In genomic region chr5:116421791-116422481, GRCm38 (mm10) we compare ENCODE assay signal across 9 mouse cellular contexts. TPM values are rescaled to one million over a fixed set of nuclear protein-coding genes. Genes with fewer than 3 reads are reported as not detected.
A peak's percentile ranks its signal among the peaks of the same experiment; 100 is the strongest.
DNase-seq lines count a peak whose midpoint lies in the region; ATAC-seq and TF ChIP-seq lines count a peak whose summit lies in the region.
"Had no signal": no experiment of that assay in that cellular context is flagged by ENCODE, and none has a peak within 500 bp of the region (broad histone marks: within the 10 kb centered on the region; RNA-seq: fewer than 3 reads in every experiment).

No protein-coding gene starts in this region.

- WGBS in heart, adult 2 months = 31% methylated on average over 22 of the region's 22 CpGs
- WGBS in heart, postnatal 0 days = 25% methylated on average over 22 of the region's 22 CpGs
- WGBS in lung, adult 2 months = 50% methylated on average over 22 of the region's 22 CpGs

- TF ChIP-seq EP300 in heart, adult 2 months (IDR thresholded peaks at IDR 0.05; ENCODE audit: insufficient read depth, low read depth, low read length) = peak; percentile 24; the same call in 1 of the 2 replicates
- TF ChIP-seq EP300 in heart, postnatal 0 days (IDR thresholded peaks at IDR 0.05; ENCODE audit: low read depth) = no peak

- peak overlapping the region; percentile 87 for H3K9ac ChIP-seq in heart, adult 2 months (ENCODE audit: low read depth, low read length)
- H3K9ac ChIP-seq in heart, postnatal 0 days (replicated peaks; ENCODE audit: low read depth, low read length) = peak overlapping the region; percentile 62

- no peak for TF ChIP-seq POLR2A in heart, adult 2 months (IDR thresholded peaks at IDR 0.05; ENCODE audit: insufficient read depth, low read depth, low read length)
- TF ChIP-seq POLR2A in lung, adult 2 months (IDR thresholded peaks at IDR 0.05; ENCODE audit: borderline replicate concordance, extremely low read depth, low read depth, low read length) = peak; percentile 47; the same call in 1 of the 2 replicates

- H3K79me2 ChIP-seq in heart, adult 2 months (replicated peaks; ENCODE audit: control insufficient read depth, insufficient read depth, low read length) = no peaks in the 10 kb centered on the region

- TF ChIP-seq CTCF in heart, adult 2 months (IDR thresholded peaks at IDR 0.05) = no peak
- no peak for TF ChIP-seq CTCF in heart, postnatal 0 days (IDR thresholded peaks at IDR 0.05; ENCODE audit: low read depth)
- no peak for TF ChIP-seq CTCF in lung, adult 2 months (IDR thresholded peaks at IDR 0.05; ENCODE audit: insufficient read depth, low read length)

- ATAC-seq in heart, postnatal 0 days (ENCODE audit: insufficient read depth, low read depth) = no peak

- no peaks in the 10 kb centered on the region for H3K4me1 ChIP-seq in heart, adult 2 months (ENCODE audit: control insufficient read depth, insufficient read depth, low read length)
- peaks cover 19% of the 10 kb centered on the region; the same call in 1 of the 2 replicates for H3K4me1 ChIP-seq in heart, postnatal 0 days (ENCODE audit: control insufficient read depth, insufficient read depth)
- peaks cover 9% of the 10 kb centered on the region for H3K4me1 ChIP-seq in lung, adult 2 months (ENCODE audit: control insufficient read depth, insufficient read depth, low read length)

- H3K4me2 ChIP-seq in heart, postnatal 0 days (ENCODE audit: low read depth, low read length) = peak overlapping the region; percentile 66

- intact Hi-C loops in heart, adult 2 months (cut with DNase I) = loop anchor here (2.0 kb wide), 2 partner anchors 21 to 29 kb away; no protein-coding TSS in a partner anchor
- intact Hi-C loops in heart, postnatal 25 days (cut with DNase I) = loop anchor here (2.0 kb wide), 1 partner anchor 21 kb away; no protein-coding TSS in a partner anchor

- H3K27ac ChIP-seq in heart, adult 2 months = peak overlapping the region; percentile 93
- H3K27ac ChIP-seq in heart, postnatal 0 days (ENCODE audit: low read depth) = peak overlapping the region; percentile 88

- H3K36me3 ChIP-seq in heart, adult 2 months (ENCODE audit: control insufficient read depth, insufficient read depth, low read length) = no peaks in the 10 kb centered on the region
- H3K36me3 ChIP-seq in heart, postnatal 0 days (replicated peaks; ENCODE audit: control insufficient read depth, insufficient read depth, low read length) = peaks cover 4% of the 10 kb centered on the region; the same call in 1 of the 2 replicates

- H3K4me3 ChIP-seq in heart, adult 2 months = peak overlapping the region; percentile 71
- H3K4me3 ChIP-seq in heart, postnatal 0 days (ENCODE audit: low read depth, low read length) = peak overlapping the region; percentile 55
- H3K4me3 ChIP-seq in lung, adult 2 months (replicated peaks; ENCODE audit: extremely low read depth, low read depth, low read length) = peak overlapping the region; percentile 61

- peak in 1 of 2 experiments; percentile 47 for DNase-seq in heart, adult 2 months
- no peak for DNase-seq in heart, postnatal 25 days (ENCODE audit: low spot score)
- DNase-seq in cerebellum, adult 9-10 months = peak; percentile 43
- no peak for DNase-seq in heart, postnatal 0 days (ENCODE audit: low spot score)
- peak; percentile 51 for DNase-seq in lung, adult 2 months
- DNase-seq in right cerebral cortex, postnatal 10 days (ENCODE audit: low spot score in 2 of 2) = no peak
- no peak for DNase-seq in T-cell, adult 2 months (ENCODE audit: low spot score)
- no peak for DNase-seq in yolk sac, embryonic 10.5 days (ENCODE audit: low spot score)

- no peaks in the 10 kb centered on the region for H3K27me3 ChIP-seq in heart, adult 2 months (ENCODE audit: control insufficient read depth, insufficient read depth, low read length)
- H3K27me3 ChIP-seq in heart, postnatal 0 days (ENCODE audit: control insufficient read depth, insufficient read depth, low read length) = no peaks in the 10 kb centered on the region
- H3K27me3 ChIP-seq: Patski had no signal

- no peaks in the 10 kb centered on the region for H3K9me3 ChIP-seq in heart, postnatal 0 days (replicated peaks; ENCODE audit: control insufficient read depth, low read length)

RNA-seq across cellular contexts. Expression of gene Hspb8, which starts 0.7 kb away (rescaled TPM):
- total RNA-seq in heart, adult 2 months (2021) = 100 to 1,000 TPM; 419 to 483 TPM
- 552 and 677 TPM in 2 replicates for polyA plus RNA-seq in heart, adult 2 months (2012; rRNA removed)
- 100 to 1,000 TPM; 344 to 368 TPM for total RNA-seq in heart, postnatal 25 days (2021)
- 102 and 111 TPM in 2 replicates for total RNA-seq in heart, postnatal 0 days (2014; rRNA removed; ENCODE audit: low replicate concordance)
- 26.9 and 30.3 TPM in 2 replicates for polyA plus RNA-seq in heart, postnatal 0 days (2015; fragmentation: Nextera tagmentation; extraction: Ambion mirVana)
- polyA plus RNA-seq in lung, adult 2 months (2012; rRNA removed) = 57.7 and 72.4 TPM in 2 replicates

Comparison
In these comparisons a context has a peak if more than half of its experiments do, and no peak if none do; other contexts are left out.
1. DNase-seq: peak in cerebellum, adult 9-10 months (single experiment) and lung, adult 2 months (single experiment); none in heart, postnatal 25 days (single experiment), heart, postnatal 0 days (single experiment), right cerebral cortex, postnatal 10 days (0 of 2), T-cell, adult 2 months (single experiment) and yolk sac, embryonic 10.5 days (single experiment).
2. Peak in every context shown above with its lines, with median percentiles within 50 percentile points of each other: H3K4me3 ChIP-seq.